Mouse (Mus musculus) fibroblast of lung, adult 2 months (primary cell): ENCODE results near the gene Gldc.

Source experiments
- DNase-seq: peaks from one replicate; pipeline ENCODE4 v3.0.0-alpha.2; 2011; ENCODE audit warnings: low read depth

The Gldc gene

GRCm38 (mm10) chr19:30157031-30157687, 18.1 kb downstream of the Gldc start:
- no peak for DNase-seq

GRCm38 (mm10) chr19:30153729-30154128, 21.5 kb downstream of the Gldc start:
- no peak for DNase-seq

GRCm38 (mm10) chr19:30151290-30151689, 23.9 kb downstream of the Gldc start:
- no peak for DNase-seq

GRCm38 (mm10) chr19:30149238-30149805, 25.9 kb downstream of the Gldc start:
- DNase-seq, result no peak

- peak; percentile 44 for DNase-seq
These were observed 27.9 kb downstream of the Gldc start for GRCm38 (mm10) chr19:30147306-30147705.

GRCm38 (mm10) chr19:30146761-30147160, 28.5 kb downstream of the Gldc start:
- peak; percentile 55 for DNase-seq

- DNase-seq, result no peak
These were observed 30.1 kb downstream of the Gldc start for GRCm38 (mm10) chr19:30145106-30145505.

- DNase-seq, result no peak
These were observed 38.9 kb downstream of the Gldc start for GRCm38 (mm10) chr19:30136308-30136707.

- DNase-seq, result no peak
These were observed 47.1 kb downstream of the Gldc start for GRCm38 (mm10) chr19:30128177-30128576.

- DNase-seq, result no peak
These were observed 49.6 kb downstream of the Gldc start for GRCm38 (mm10) chr19:30125670-30126059.

- DNase-seq, result peak; percentile 65
These were observed 50.1 kb downstream of the Gldc start for GRCm38 (mm10) chr19:30124999-30125669.

- no peak for DNase-seq
These were observed 56.6 kb downstream of the Gldc start for GRCm38 (mm10) chr19:30118344-30119312.

GRCm38 (mm10) chr19:30117775-30118174, 57.5 kb downstream of the Gldc start:
- DNase-seq, result no peak

GRCm38 (mm10) chr19:30117241-30117640, 58.0 kb downstream of the Gldc start:
- no peak for DNase-seq

GRCm38 (mm10) chr19:30115606-30116005, 59.6 kb downstream of the Gldc start:
- DNase-seq, result no peak

- DNase-seq, result no peak
These were observed 60.2 kb downstream of the Gldc start for GRCm38 (mm10) chr19:30114919-30115441.

GRCm38 (mm10) chr19:30112961-30113688, 62.1 kb downstream of the Gldc start:
- no peak for DNase-seq

GRCm38 (mm10) chr19:30111421-30111820, 63.8 kb downstream of the Gldc start:
- no peak for DNase-seq

GRCm38 (mm10) chr19:30109122-30109521, 66.1 kb downstream of the Gldc start:
- DNase-seq, result no peak

GRCm38 (mm10) chr19:30108616-30109015, 66.6 kb downstream of the Gldc start:
- no peak for DNase-seq

- DNase-seq, result peak; percentile 83
These were observed 67.9 kb downstream of the Gldc start for GRCm38 (mm10) chr19:30107221-30107845.
